Mouse (Mus musculus) ovary, postnatal 14 days (tissue): ENCODE data around the gene Cipc.
A peak's percentile ranks its signal among the peaks of the same experiment; 100 is the strongest.

Experiments
- DNase-seq: peaks from one replicate; pipeline ENCODE4 v3.0.0; 2022; ENCODE audit warnings: low spot score

Cipc gene

DNA sequence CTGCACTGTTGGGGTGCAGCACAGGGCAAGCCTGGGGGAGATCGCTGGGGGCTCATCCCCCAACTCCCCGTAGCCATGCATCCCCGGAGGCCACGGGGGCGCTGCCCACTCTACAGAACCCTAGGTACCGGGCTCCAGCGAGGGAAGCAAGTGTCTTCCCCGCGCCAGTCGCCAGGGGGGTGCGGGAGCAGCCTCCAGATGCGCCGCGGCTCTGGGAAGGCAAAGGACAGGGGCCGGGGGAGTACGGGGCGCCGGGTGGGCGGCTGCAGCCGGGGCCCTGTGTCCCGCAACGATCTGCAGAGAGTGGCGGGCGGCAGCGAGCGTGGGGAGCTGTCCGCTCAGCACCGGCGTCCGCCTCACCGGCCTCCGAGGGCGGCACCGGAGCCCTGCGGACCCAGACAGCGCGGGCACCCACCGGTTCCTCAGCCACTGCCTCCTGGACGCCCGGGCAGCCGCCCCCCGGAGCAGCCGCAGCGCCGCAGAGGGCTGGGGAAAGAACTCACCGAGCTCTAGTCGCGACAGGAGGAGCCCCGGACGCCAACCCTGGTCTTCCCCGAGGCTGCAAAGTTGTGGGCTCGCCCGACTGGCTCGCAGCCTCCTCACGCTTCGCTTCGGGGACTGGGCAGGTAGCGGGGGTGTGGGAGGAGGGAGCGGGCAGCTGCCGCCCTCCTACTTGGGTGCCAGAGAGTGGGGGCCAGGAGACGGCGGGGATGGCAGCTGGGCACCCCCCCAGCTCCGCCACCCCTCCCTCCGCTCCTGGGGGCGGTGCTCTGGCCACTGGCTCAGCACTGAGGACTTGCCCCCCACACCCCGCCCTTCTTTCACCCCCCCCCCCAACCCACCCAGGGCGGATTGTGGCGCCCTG is 43.3 kb downstream of the Cipc start, which contains the start of gene Zdhhc22:
Zdhhc22 (minus strand) TSS at position 541 of the 865 bp plus-strand sequence.
- DNase-seq: peak; percentile 44

GRCm38 (mm10) chr12:86990755-86991110 is 43.9 kb downstream of the Cipc start:
- no peak for DNase-seq

DNA sequence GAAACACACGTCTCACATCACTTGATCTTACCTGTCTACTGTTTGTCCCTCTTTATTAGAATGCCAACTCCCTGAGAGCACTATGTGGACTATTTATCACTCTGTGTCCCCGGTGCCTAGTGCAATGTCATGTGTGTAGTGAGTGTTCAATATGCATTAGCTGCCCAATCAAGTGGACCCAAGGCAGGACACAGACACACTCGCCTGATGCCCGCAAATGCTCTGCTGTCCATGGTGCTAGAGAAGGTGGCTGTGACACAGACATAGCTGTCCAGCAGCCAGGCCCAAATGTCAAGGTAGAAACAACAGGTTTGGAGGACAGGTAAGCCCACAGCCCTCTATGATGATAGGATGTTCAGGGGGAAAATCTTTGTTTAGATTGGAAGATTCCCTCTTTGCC is 47.3 kb downstream of the Cipc start:
- no peak for DNase-seq

- no peak for DNase-seq
These were observed 47.9 kb downstream of the Cipc start for GRCm38 (mm10) chr12:86994776-86995175.

DNA sequence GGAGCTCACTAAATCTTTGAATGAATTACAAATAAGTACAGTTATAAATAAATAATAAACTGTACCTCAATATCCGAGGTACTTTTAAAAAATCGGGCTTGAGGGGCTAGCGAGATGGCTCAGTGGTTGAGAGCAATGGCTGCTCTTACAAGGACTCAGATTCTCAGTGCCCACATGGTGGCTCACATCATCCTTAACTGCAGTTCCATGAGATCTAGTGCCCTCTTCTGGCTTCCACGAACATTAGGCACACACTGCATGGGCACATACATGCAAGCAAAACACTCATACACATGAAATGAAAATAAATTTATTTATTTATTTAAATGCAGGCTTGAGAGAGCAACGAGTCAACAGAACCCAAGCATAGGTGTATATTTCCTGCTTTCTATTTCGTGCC is 49.1 kb downstream of the Cipc start:
- no peak for DNase-seq

- no peak for DNase-seq
These were observed 51.9 kb downstream of the Cipc start for GRCm38 (mm10) chr12:86998699-86999098.

DNA sequence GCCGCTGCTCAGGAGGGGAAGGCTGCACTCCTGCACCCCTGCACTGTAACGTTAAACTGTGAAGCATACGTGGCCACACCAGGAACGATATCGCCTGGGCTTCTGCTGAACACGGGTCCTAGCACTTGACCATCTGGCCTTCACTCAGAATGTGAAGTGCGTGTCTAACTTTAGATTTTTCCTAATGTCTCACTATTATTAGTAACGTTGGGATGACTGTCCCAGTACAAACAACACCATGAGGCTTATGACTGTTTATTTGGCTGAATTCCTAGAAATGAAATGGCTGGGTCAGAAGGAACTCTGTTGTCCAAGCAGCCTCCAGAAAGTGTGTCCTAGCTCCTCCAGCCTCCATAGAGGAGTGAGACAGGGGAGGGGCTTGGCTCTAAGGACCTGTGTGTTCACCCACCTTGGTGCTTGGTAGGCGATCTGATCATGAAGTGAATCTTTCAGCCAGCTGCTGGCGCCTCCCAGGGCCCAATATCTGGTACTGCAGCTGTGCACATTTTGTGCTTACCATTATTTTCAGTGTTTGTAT is 52.5 kb downstream of the Cipc start:
- DNase-seq: no peak

DNA sequence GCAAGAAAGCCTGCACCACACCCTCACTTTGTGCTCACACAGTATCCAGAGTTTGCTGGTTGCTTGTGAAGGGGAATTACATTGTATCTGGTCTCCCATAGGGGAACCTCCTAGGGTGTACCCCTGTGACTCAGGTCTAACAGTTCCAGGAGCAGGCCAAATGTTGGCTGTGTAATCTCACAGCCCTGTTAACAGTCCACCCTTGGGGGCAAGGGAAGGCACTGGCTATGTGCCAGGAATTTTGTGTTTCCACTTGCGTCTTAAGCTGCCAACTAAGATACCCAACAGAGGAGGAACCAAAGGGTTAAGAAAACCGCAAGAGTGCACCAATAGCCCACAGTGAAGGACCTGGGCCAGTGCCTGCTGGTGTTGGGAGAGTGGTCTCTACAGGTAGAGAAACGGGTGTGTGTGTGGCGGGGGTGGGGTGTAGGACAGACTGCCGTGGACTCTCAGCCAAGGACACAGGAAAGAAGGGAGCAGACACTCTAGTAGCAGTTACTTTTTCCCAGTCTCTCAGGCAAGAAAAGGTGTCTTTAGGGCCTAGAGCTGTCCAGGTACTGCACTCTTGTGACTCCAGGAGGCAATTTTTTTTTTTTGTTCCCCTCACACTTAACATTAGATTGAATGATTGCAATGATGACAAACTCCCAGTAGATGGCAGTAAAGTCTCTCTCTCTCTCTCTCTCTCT is 53.5 kb downstream of the Cipc start:
- no peak for DNase-seq

- no peak for DNase-seq
These were observed 54.0 kb downstream of the Cipc start for GRCm38 (mm10) chr12:87000840-87001176.

DNA sequence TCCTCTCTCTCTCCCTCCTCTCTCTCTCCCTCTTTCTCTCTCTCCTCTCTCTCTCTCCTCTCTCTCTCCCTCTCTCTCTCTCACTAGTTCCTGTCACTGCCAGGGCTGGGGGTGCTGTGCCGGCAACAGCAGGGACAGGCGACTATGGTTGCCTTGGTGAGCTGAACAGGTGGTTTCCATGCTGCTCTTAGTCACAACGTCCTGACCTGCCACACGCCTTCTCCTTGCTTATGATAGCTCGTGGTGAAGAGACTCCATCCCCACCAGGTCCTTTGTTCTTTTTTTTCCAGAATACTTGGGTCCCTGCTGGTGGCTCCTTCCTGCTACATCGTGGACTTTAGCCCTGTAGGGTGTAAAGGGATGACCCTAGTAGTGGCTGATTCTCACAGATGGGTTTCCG is 55.4 kb downstream of the Cipc start:
- DNase-seq: no peak

GRCm38 (mm10) chr12:87002815-87003214 is 56.0 kb downstream of the Cipc start:
- no peak for DNase-seq

GRCm38 (mm10) chr12:87003606-87004005 is 56.8 kb downstream of the Cipc start:
- no peak for DNase-seq

DNA sequence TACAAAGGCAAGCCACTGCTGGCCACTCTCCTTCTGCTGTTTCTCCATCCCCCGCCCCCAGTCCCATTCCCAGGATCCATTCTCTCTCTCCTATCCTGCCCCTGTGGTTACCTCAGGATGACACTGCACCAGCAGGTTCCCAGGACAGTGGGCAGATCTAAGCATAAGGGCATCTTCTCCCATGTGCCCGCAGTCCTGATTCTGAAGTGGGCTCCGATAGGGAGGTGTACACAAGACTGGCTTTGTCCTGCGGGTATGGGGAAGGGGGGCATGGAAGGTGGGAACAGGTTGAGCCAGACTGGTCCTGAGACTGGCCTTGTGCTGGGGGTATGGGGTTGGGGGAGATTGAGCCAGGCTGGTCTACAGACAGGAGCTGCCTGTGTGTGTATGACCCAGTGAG is 57.8 kb downstream of the Cipc start:
- no peak for DNase-seq
